Mouse (Mus musculus): ENCODE data around the gene Fam19a3. TPM values are rescaled to one million over a fixed set of nuclear protein-coding genes. Genes with fewer than 3 reads are reported as not detected.
A peak's percentile ranks its signal among the peaks of the same experiment; 100 is the strongest.
"Not testable (repeated sequence)": the region's sequence is repeated elsewhere in the genome, so short reads cannot be mapped to it uniquely, and the experiment has no call there.

Gene Fam19a3
- polyA plus RNA-seq, 1 experiment from 2014 or later = not detected

- WGBS = 26% methylated on average over 4 of the region's 4 CpGs
- Histone ChIP-seq H3K27ac (ENCODE audit: low read depth, low read length) (no peak overlapping the region), H3K36me3 (ENCODE audit: control insufficient read depth, insufficient read depth, low read length) (no peaks in the 10 kb centered on the region), H3K9me3 (ENCODE audit: control insufficient read depth, low read length) (no peaks in the 10 kb centered on the region), H3K9ac (ENCODE audit: low read length) (no peak overlapping the region), H3K4me2 (ENCODE audit: low read depth) (no peak overlapping the region), H3K4me3 (ENCODE audit: low read depth, low read length) (no peak overlapping the region), H3K4me1 (ENCODE audit: control insufficient read depth, insufficient read depth, low read length) (no peaks in the 10 kb centered on the region), H3K27me3 (ENCODE audit: control insufficient read depth, insufficient read depth, low read length) (no peaks in the 10 kb centered on the region; the same call in 1 of the 2 replicates)
- peak; percentile 48 for DNase-seq (ENCODE audit: low spot score)
- no peak for ATAC-seq (ENCODE audit: insufficient read depth, low FRiP score, low TSS enrichment)
Observed at GRCm38 (mm10) chr3:104765021-104765420, 16.6 kb downstream of the Fam19a3 start.

GRCm38 (mm10) chr3:104762103-104762863 is 19.4 kb downstream of the Fam19a3 start:
- not testable (repeated sequence) for H3K9ac ChIP-seq (ENCODE audit: low read length); H3K36me3 ChIP-seq (ENCODE audit: control insufficient read depth, insufficient read depth, low read length); H3K4me3 ChIP-seq (ENCODE audit: low read depth, low read length); H3K9me3 ChIP-seq (ENCODE audit: control insufficient read depth, low read length); H3K4me1 ChIP-seq (ENCODE audit: control insufficient read depth, insufficient read depth, low read length); DNase-seq (ENCODE audit: low spot score); H3K27ac ChIP-seq (ENCODE audit: low read depth, low read length); H3K4me2 ChIP-seq (ENCODE audit: low read depth); H3K27me3 ChIP-seq (ENCODE audit: control insufficient read depth, insufficient read depth, low read length); ATAC-seq (ENCODE audit: insufficient read depth, low FRiP score, low TSS enrichment)
- WGBS = 29% methylated on average over 17 of the region's 20 CpGs

- no peak overlapping the region for H3K27ac ChIP-seq (ENCODE audit: low read depth, low read length)
- H3K4me3 ChIP-seq (ENCODE audit: low read depth, low read length) = peak overlapping the region; percentile 32
- H3K27me3 ChIP-seq (ENCODE audit: control insufficient read depth, insufficient read depth, low read length) = no peaks in the 10 kb centered on the region; the same call in 1 of the 2 replicates
- H3K9me3 ChIP-seq (ENCODE audit: control insufficient read depth, low read length) = no peaks in the 10 kb centered on the region
- H3K9ac ChIP-seq (ENCODE audit: low read length) = peak overlapping the region; percentile 45
- H3K4me2 ChIP-seq (ENCODE audit: low read depth) = peak overlapping the region; percentile 65
- peak; percentile 22; the same call in 1 of the 2 replicates for ATAC-seq (ENCODE audit: insufficient read depth, low FRiP score, low TSS enrichment)
- WGBS = 11% methylated on average over 5 of the region's 5 CpGs
- no peaks in the 10 kb centered on the region for H3K36me3 ChIP-seq (ENCODE audit: control insufficient read depth, insufficient read depth, low read length)
- DNase-seq (ENCODE audit: low spot score) = no peak
- H3K4me1 ChIP-seq (ENCODE audit: control insufficient read depth, insufficient read depth, low read length) = no peaks in the 10 kb centered on the region
Observed at GRCm38 (mm10) chr3:104758869-104759268, 22.8 kb downstream of the Fam19a3 start.

- ATAC-seq (ENCODE audit: insufficient read depth, low FRiP score, low TSS enrichment) = peak; percentile 88
- no peak overlapping the region for H3K27ac ChIP-seq (ENCODE audit: low read depth, low read length)
- H3K9me3 ChIP-seq (ENCODE audit: control insufficient read depth, low read length) = no peaks in the 10 kb centered on the region
- DNase-seq (ENCODE audit: low spot score) = peak; percentile 88
- no peaks in the 10 kb centered on the region for H3K4me1 ChIP-seq (ENCODE audit: control insufficient read depth, insufficient read depth, low read length)
- WGBS = 2% methylated on average over 27 of the region's 27 CpGs
- H3K4me3 ChIP-seq (ENCODE audit: low read depth, low read length) = peak overlapping the region; percentile 32
- H3K4me2 ChIP-seq (ENCODE audit: low read depth) = peak overlapping the region; percentile 65
- no peaks in the 10 kb centered on the region for H3K36me3 ChIP-seq (ENCODE audit: control insufficient read depth, insufficient read depth, low read length)
- H3K9ac ChIP-seq (ENCODE audit: low read length) = peak overlapping the region; percentile 45
- H3K27me3 ChIP-seq (ENCODE audit: control insufficient read depth, insufficient read depth, low read length) = no peaks in the 10 kb centered on the region; the same call in 1 of the 2 replicates
Observed at GRCm38 (mm10) chr3:104758406-104758805, 23.2 kb downstream of the Fam19a3 start.

GRCm38 (mm10) chr3:104752845-104753244 is 28.8 kb downstream of the Fam19a3 start:
- ATAC-seq (ENCODE audit: insufficient read depth, low FRiP score, low TSS enrichment); DNase-seq (ENCODE audit: low spot score); H3K27ac ChIP-seq (ENCODE audit: low read depth, low read length); H3K9me3 ChIP-seq (ENCODE audit: control insufficient read depth, low read length); H3K9ac ChIP-seq (ENCODE audit: low read length); H3K4me3 ChIP-seq (ENCODE audit: low read depth, low read length); H3K36me3 ChIP-seq (ENCODE audit: control insufficient read depth, insufficient read depth, low read length); H3K4me2 ChIP-seq (ENCODE audit: low read depth); H3K4me1 ChIP-seq (ENCODE audit: control insufficient read depth, insufficient read depth, low read length); H3K27me3 ChIP-seq (ENCODE audit: control insufficient read depth, insufficient read depth, low read length): not testable (repeated sequence)
- WGBS = 15% methylated on average over 25 of the region's 25 CpGs

GRCm38 (mm10) chr3:104743864-104744263 is 37.8 kb downstream of the Fam19a3 start:
- H3K4me1 ChIP-seq (ENCODE audit: control insufficient read depth, insufficient read depth, low read length) = no peaks in the 10 kb centered on the region
- H3K27me3 ChIP-seq (ENCODE audit: control insufficient read depth, insufficient read depth, low read length) = no peaks in the 10 kb centered on the region
- DNase-seq (ENCODE audit: low spot score) = no peak
- no peak overlapping the region for H3K4me2 ChIP-seq (ENCODE audit: low read depth)
- ATAC-seq (ENCODE audit: insufficient read depth, low FRiP score, low TSS enrichment) = no peak
- no peaks in the 10 kb centered on the region for H3K36me3 ChIP-seq (ENCODE audit: control insufficient read depth, insufficient read depth, low read length)
- H3K9me3 ChIP-seq (ENCODE audit: control insufficient read depth, low read length) = no peaks in the 10 kb centered on the region
- H3K9ac ChIP-seq (ENCODE audit: low read length) = no peak overlapping the region
- WGBS = 79% methylated on average over 1 of the region's 1 CpGs
- H3K4me3 ChIP-seq (ENCODE audit: low read depth, low read length) = no peak overlapping the region
- H3K27ac ChIP-seq (ENCODE audit: low read depth, low read length) = no peak overlapping the region

- WGBS = 50% methylated on average over 1 of the region's 1 CpGs
- no peak overlapping the region for H3K9ac ChIP-seq (ENCODE audit: low read length)
- ATAC-seq (ENCODE audit: insufficient read depth, low FRiP score, low TSS enrichment) (no peak), DNase-seq (ENCODE audit: low spot score) (no peak)
- H3K9me3 ChIP-seq (ENCODE audit: control insufficient read depth, low read length) = no peaks in the 10 kb centered on the region
- no peak overlapping the region for H3K4me2 ChIP-seq (ENCODE audit: low read depth)
- H3K4me1 ChIP-seq (ENCODE audit: control insufficient read depth, insufficient read depth, low read length) = no peaks in the 10 kb centered on the region
- no peak overlapping the region for H3K27ac ChIP-seq (ENCODE audit: low read depth, low read length)
- no peaks in the 10 kb centered on the region for H3K27me3 ChIP-seq (ENCODE audit: control insufficient read depth, insufficient read depth, low read length)
- H3K36me3 ChIP-seq (ENCODE audit: control insufficient read depth, insufficient read depth, low read length) = no peaks in the 10 kb centered on the region
- H3K4me3 ChIP-seq (ENCODE audit: low read depth, low read length) = no peak overlapping the region
Observed at GRCm38 (mm10) chr3:104743161-104743560, 38.5 kb downstream of the Fam19a3 start.

- Histone ChIP-seq H3K4me1 (ENCODE audit: control insufficient read depth, insufficient read depth, low read length) (no peaks in the 10 kb centered on the region), H3K27ac (ENCODE audit: low read depth, low read length) (no peak overlapping the region), H3K4me3 (ENCODE audit: low read depth, low read length) (no peak overlapping the region), H3K9me3 (ENCODE audit: control insufficient read depth, low read length) (no peaks in the 10 kb centered on the region), H3K27me3 (ENCODE audit: control insufficient read depth, insufficient read depth, low read length) (no peaks in the 10 kb centered on the region), H3K4me2 (ENCODE audit: low read depth) (no peak overlapping the region), H3K9ac (ENCODE audit: low read length) (no peak overlapping the region), H3K36me3 (ENCODE audit: control insufficient read depth, insufficient read depth, low read length) (no peaks in the 10 kb centered on the region)
- ATAC-seq (ENCODE audit: insufficient read depth, low FRiP score, low TSS enrichment) (no peak), DNase-seq (ENCODE audit: low spot score) (no peak)
- WGBS = 87% methylated on average over 3 of the region's 3 CpGs
Observed at GRCm38 (mm10) chr3:104741954-104742353, 39.7 kb downstream of the Fam19a3 start.

- 74% methylated on average over 7 of the region's 7 CpGs for WGBS
- no peak overlapping the region for H3K4me3 ChIP-seq (ENCODE audit: low read depth, low read length)
Observed at GRCm38 (mm10) chr3:104734654-104735053, 47.0 kb downstream of the Fam19a3 start.

More at GRCm38 (mm10) chr3:104734654-104735053, 47.0 kb downstream of the Fam19a3 start:
- H3K27ac ChIP-seq (ENCODE audit: low read depth, low read length) = no peak overlapping the region
- H3K4me1 ChIP-seq (ENCODE audit: control insufficient read depth, insufficient read depth, low read length) = no peaks in the 10 kb centered on the region
- H3K9me3 ChIP-seq (ENCODE audit: control insufficient read depth, low read length) = no peaks in the 10 kb centered on the region
- ATAC-seq (ENCODE audit: insufficient read depth, low FRiP score, low TSS enrichment) = no peak
- no peaks in the 10 kb centered on the region for H3K36me3 ChIP-seq (ENCODE audit: control insufficient read depth, insufficient read depth, low read length)
- no peak overlapping the region for H3K9ac ChIP-seq (ENCODE audit: low read length)
- H3K4me2 ChIP-seq (ENCODE audit: low read depth) = no peak overlapping the region
- DNase-seq (ENCODE audit: low spot score) = no peak
- no peaks in the 10 kb centered on the region for H3K27me3 ChIP-seq (ENCODE audit: control insufficient read depth, insufficient read depth, low read length)
